Mouse (Mus musculus) CH12.LX (cell line): ENCODE measurements around the gene Trpc7. TPM values are rescaled to one million over a fixed set of nuclear protein-coding genes. Genes with fewer than 3 reads are reported as not detected.

Source experiments
- DNase-seq: peaks from one replicate; pipeline ENCODE4 v3.0.0-alpha.2; 2013; ENCODE audit errors: extremely low read depth
- H3K27ac ChIP-seq: 2 replicates; pipeline ENCODE4 v1.5.1; 2012; ENCODE audit warnings: low read depth, mild to moderate bottlenecking, control low read depth, moderate library complexity; ENCODE audit not compliant: insufficient read depth
- H3K27me3 ChIP-seq: replicated peaks from 2 replicates; pipeline ENCODE3; 2012; ENCODE audit warnings: inconsistent platforms
- H3K36me3 ChIP-seq, 2 experiments: replicated peaks in 1 of 2; 2 replicates each; pipeline versions ENCODE3 to v1.6.1; 2012; ENCODE audit warnings: inconsistent platforms in 1 of 2, low read length in 1 of 2, mild to moderate bottlenecking in 1 of 2, mixed read lengths in 1 of 2, moderate library complexity in 1 of 2; ENCODE audit not compliant: control insufficient read depth in 1 of 2, insufficient read depth in 1 of 2
- H3K4me1 ChIP-seq, 2 experiments: 2 replicates each; pipeline ENCODE4 v1.6.1; 2012; ENCODE audit warnings: inconsistent platforms in 1 of 2, moderate library complexity in 1 of 2; ENCODE audit not compliant: insufficient read depth in 2 of 2, control insufficient read depth in 1 of 2
- H3K4me2 ChIP-seq: 2 replicates; pipeline ENCODE4 v1.6.1; 2012; ENCODE audit warnings: low read depth, mild to moderate bottlenecking, control low read depth; ENCODE audit not compliant: poor library complexity, insufficient read depth, severe bottlenecking
- H3K4me3 ChIP-seq, 3 experiments: fragments of 150-350 bp in 1 of 3; sonication (generic) in 1 of 3; replicated peaks in 1 of 3; 2 replicates each; pipeline versions ENCODE3 to v1.5.1; 2011 to 2012; ENCODE audit warnings: low read depth in 2 of 3, low read length in 2 of 3, mild to moderate bottlenecking in 2 of 3, moderate library complexity in 2 of 3, control low read depth in 1 of 3, improper control_type of control experiment in 1 of 3, inconsistent platforms in 1 of 3, mixed read lengths in 1 of 3; ENCODE audit not compliant: poor library complexity in 1 of 3
- H3K79me2 ChIP-seq: replicated peaks from 2 replicates; pipeline ENCODE4 v1.6.1; 2012; ENCODE audit warnings: mild to moderate bottlenecking, moderate library complexity; ENCODE audit not compliant: control insufficient read depth, poor library complexity, insufficient read depth, severe bottlenecking; ENCODE audit errors: extremely low read depth
- H3K9ac ChIP-seq: 2 replicates; pipeline ENCODE4 v1.6.1; 2012; ENCODE audit warnings: low read depth, mild to moderate bottlenecking, control low read depth, moderate library complexity; ENCODE audit not compliant: insufficient read depth
- H3K9me3 ChIP-seq: replicated peaks from 2 replicates; pipeline ENCODE3; 2012; ENCODE audit warnings: low read length, inconsistent platforms, mixed read lengths
- CTCF ChIP-seq, 2 experiments: IDR thresholded peaks in 1 of 2; conservative IDR thresholded peaks in 1 of 2; 2 replicates each; pipeline ENCODE4 v1.5.1; 2011 to 2012; ENCODE audit warnings: low read depth in 2 of 2, low read length in 2 of 2, improper control_type of control experiment in 1 of 2, inconsistent platforms in 1 of 2, mild to moderate bottlenecking in 1 of 2, moderate library complexity in 1 of 2
- ELF1 ChIP-seq: IDR thresholded peaks from 2 replicates; pipeline ENCODE4 v1.6.1; 2014; ENCODE audit warnings: low read depth, mild to moderate bottlenecking, inconsistent platforms, low read length, improper control_type of control experiment
- GABPA ChIP-seq: IDR thresholded peaks from 2 replicates; pipeline ENCODE4 v1.6.1; 2012; ENCODE audit warnings: low read depth, low read length, improper control_type of control experiment, inconsistent platforms; ENCODE audit not compliant: insufficient replicate concordance
- JUND ChIP-seq: conservative IDR thresholded peaks from 2 replicates; pipeline ENCODE4 v1.6.1; 2011; ENCODE audit warnings: low read depth, low read length, improper control_type of control experiment
- MAFK ChIP-seq: IDR thresholded peaks from 2 replicates; pipeline ENCODE4 v1.6.1; 2011; ENCODE audit warnings: low read length, improper control_type of control experiment; ENCODE audit not compliant: insufficient replicate concordance
- MXI1 ChIP-seq: IDR thresholded peaks from 2 replicates; pipeline ENCODE4 v1.6.1; 2011; ENCODE audit warnings: mild to moderate bottlenecking, low read depth, low read length, improper control_type of control experiment
- NELFE ChIP-seq: IDR thresholded peaks from 2 replicates; pipeline ENCODE4 v1.6.1; 2011; ENCODE audit warnings: low read depth, low read length, improper control_type of control experiment
- dilution Hi-C: fragments of 300-500 bp; cut with MboI; formaldehyde crosslinking; loops from 2 replicates; pipeline ENCODE4 v1.14.3; 2020; ENCODE audit warnings: low sequenced_read_pairs; ENCODE audit not compliant: extremely low pct_unique_long_range_greater_than_20kb, extremely low pct_ligation_motif_present
- in situ Hi-C: fragments of 300-500 bp; cut with MboI; formaldehyde crosslinking; loops from 3 replicates; pipeline ENCODE4 v1.14.3; 2019; ENCODE audit warnings: low sequenced_read_pairs, low pct_ligation_motif_present, low pct_unique_long_range_greater_than_20kb, mixed read lengths
- polyA plus RNA-seq: library from polyadenylated mRNA; unstranded; fragments of >175 nt; gene quantifications from 2 replicates; pipeline ENCODE4 v1.2.1, GENCODE M21; 2012; ENCODE audit warnings: low read depth; ENCODE audit not compliant: insufficient read length
- total RNA-seq, 2 experiments: library from RNA; depleted of rRNA; stranded (reverse); fragments of 300-350 nt in 1 of 2; fragments of >200 nt in 1 of 2; gene quantifications; 2 replicates each; pipeline ENCODE4 v1.2.3; 2012 to 2014

Gene Trpc7
- total and polyA plus RNA-seq, 3 experiments = not detected

- no peaks in the 10 kb centered on the region for H3K4me1 ChIP-seq
- no peaks in the 10 kb centered on the region for H3K9me3 ChIP-seq
- no peak overlapping the region for H3K9ac ChIP-seq
- in situ Hi-C loops = no loop called here
- TF ChIP-seq ELF1 (no peak), CTCF (conservative IDR thresholded peaks at IDR 0.05 in 1 of 2, IDR thresholded peaks at IDR 0.05 in 1 of 2; ENCODE audit: low read depth in 2 of 2, low read length in 2 of 2) (no peak), GABPA (no peak), MAFK (no peak), MXI1 (no peak), NELFE (no peak), JUND (no peak)
- H3K4me3 ChIP-seq = no peak overlapping the region
- H3K79me2 ChIP-seq = peaks cover 9% of the 10 kb centered on the region; the same call in 1 of the 2 replicates
- dilution Hi-C loops = no loop called here
- no peak overlapping the region for H3K4me2 ChIP-seq
- H3K27ac ChIP-seq = no peak overlapping the region
- H3K27me3 ChIP-seq = no peaks in the 10 kb centered on the region
- peaks cover 55 to 84% of the 10 kb centered on the region in 2 experiments for H3K36me3 ChIP-seq
- DNase-seq = no peak
Observed at GRCm38 (mm10) chr13:56726551-56726950, 169.2 kb downstream of the Trpc7 start.

Other genes with a start within 250 kb of the Trpc7 start
- 3.9 and 4.3 TPM in 2 replicates for gene Smad5, start 193.0 kb downstream of the Trpc7 start, total RNA-seq (2012; rRNA removed)
- gene Smad5, start 193.0 kb downstream of the Trpc7 start, total RNA-seq (2014; rRNA removed) = 4.4 and 6.1 TPM in 2 replicates
- gene Smad5, start 193.0 kb downstream of the Trpc7 start, polyA plus RNA-seq = 7.4 and 8.3 TPM in 2 replicates
- not detected in 2 replicates for gene Gm45623, start 142.2 kb downstream of the Trpc7 start, total RNA-seq (2012; rRNA removed)
- gene Gm45623, start 142.2 kb downstream of the Trpc7 start, total RNA-seq (2014; rRNA removed) = not detected in 2 replicates
- gene Gm45623, start 142.2 kb downstream of the Trpc7 start, polyA plus RNA-seq = not detected in 2 replicates